Mouse (Mus musculus) stomach, postnatal 0 days (tissue): ENCODE measurements at regions not wholly inside any gene's neighbourhood (a gene's known extent, or its start where the extent isn't known, plus 50 kb on each side); places are given as distances from the start of the nearest gene placed in this dataset.

ENCODE experiments used
- CTCF ChIP-seq: IDR thresholded peaks from 2 replicates; pipeline ENCODE4 v1.5.1; 2016; ENCODE audit warnings: antibody characterized with exemption, low read depth, mild to moderate bottlenecking, moderate library complexity
- EP300 ChIP-seq: optimal IDR thresholded peaks from 2 replicates; pipeline ENCODE3; 2016; ENCODE audit warnings: antibody characterized with exemption

GRCm38 (mm10) chr1:73515781-73516180, 500.1 kb upstream of the Tnp1 start:
- TF ChIP-seq CTCF (no peak), EP300 (no peak)
